Mouse (Mus musculus) limb, embryonic 12.5 days (tissue): Measurements from ENCODE around the gene Fcor. TPM values are rescaled to one million over a fixed set of nuclear protein-coding genes. Genes with fewer than 3 reads are reported as not detected.
A peak's percentile ranks its signal among the peaks of the same experiment; 100 is the strongest.

Experiments used
- ATAC-seq: fragments of 200-750 bp; cut with Nextera tagmentation; 2 replicates; pipeline ENCODE4 v1.8.0; 2017; ENCODE audit warnings: low read depth, moderate TSS enrichment; ENCODE audit not compliant: insufficient number of reproducible peaks, insufficient read depth, low FRiP score, low TSS enrichment
- H3K27ac ChIP-seq: fragments of 300-500 bp; sonication (generic); 2 replicates; pipeline ENCODE4 v1.5.1; 2016; ENCODE audit warnings: mild to moderate bottlenecking, moderate library complexity
- H3K27me3 ChIP-seq: fragments of 300-500 bp; sonication (generic); 2 replicates; pipeline ENCODE4 v1.6.1; 2016; ENCODE audit warnings: mild to moderate bottlenecking, moderate library complexity
- H3K36me3 ChIP-seq: fragments of 300-500 bp; sonication (generic); 2 replicates; pipeline ENCODE4 v1.6.1; 2016; ENCODE audit warnings: mild to moderate bottlenecking, moderate library complexity
- H3K4me1 ChIP-seq: fragments of 300-500 bp; sonication (generic); replicated peaks from 2 replicates; pipeline ENCODE4 v1.6.1; 2016
- H3K4me2 ChIP-seq: fragments of 300-500 bp; sonication (generic); 2 replicates; pipeline ENCODE4 v1.6.1; 2016; ENCODE audit warnings: mild to moderate bottlenecking, moderate library complexity
- H3K4me3 ChIP-seq: fragments of 300-500 bp; sonication (generic); replicated peaks from 2 replicates; pipeline ENCODE4 v1.5.1; 2016; ENCODE audit warnings: mild to moderate bottlenecking
- H3K9ac ChIP-seq: fragments of 300-500 bp; sonication (generic); replicated peaks from 2 replicates; pipeline ENCODE4 v1.6.1; 2016; ENCODE audit warnings: mild to moderate bottlenecking, moderate library complexity
- H3K9me3 ChIP-seq: fragments of 300-500 bp; sonication (generic); 2 replicates; pipeline ENCODE4 v1.6.1; 2016; ENCODE audit warnings: mild to moderate bottlenecking, moderate library complexity
- WGBS: fragments of 180-500 bp; shearing (Covaris S2); methylation state at CpG from one replicate; pipeline ENCODE4 v1.1.7; 2016; 5-methylcytosine and 5-hydroxymethylcytosine counted together
- polyA plus RNA-seq: library from polyadenylated mRNA; unstranded; fragments of >200 nt; fragmentation: Nextera tagmentation; extraction: Ambion mirVana; gene quantifications from 2 replicates; pipeline ENCODE4 v1.2.1, GENCODE M21; 2016

Gene Fcor
- polyA plus RNA-seq, 1 experiment from 2014 or later = 14.0 TPM

DNA sequence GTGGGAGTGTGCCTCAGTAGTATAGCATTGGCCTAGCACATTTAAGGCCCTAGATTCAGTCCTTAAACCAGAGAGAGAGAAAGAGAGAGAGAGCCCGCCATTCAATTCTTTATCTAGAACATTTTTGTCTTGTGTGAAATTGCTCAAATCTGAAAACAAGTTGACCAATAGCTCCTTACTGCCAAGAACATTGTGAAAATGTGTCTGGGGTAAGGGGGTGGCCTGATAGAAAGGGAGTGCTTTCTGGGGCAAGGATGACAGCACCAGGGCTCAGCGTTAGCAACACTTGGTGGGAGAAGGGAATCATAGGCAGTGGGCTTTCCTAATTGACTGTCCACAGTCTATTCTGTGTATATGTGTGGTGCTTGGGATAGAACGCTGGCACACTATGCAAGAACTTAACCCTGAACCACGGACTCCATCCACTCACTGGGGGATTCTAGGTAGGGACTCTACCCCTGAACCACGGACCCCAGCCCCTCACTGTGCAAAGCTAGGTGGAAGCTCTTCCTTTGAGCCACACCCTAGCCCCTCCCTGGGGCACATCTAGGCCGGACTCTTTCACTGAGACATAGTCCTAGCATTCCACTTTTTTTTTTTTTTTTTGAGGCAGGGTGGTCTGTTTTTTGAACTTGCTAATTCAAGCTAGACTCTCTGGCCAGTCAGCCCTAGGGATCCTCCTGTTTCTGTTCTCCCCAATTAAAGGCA lies 25.2 kb downstream of the Fcor start:
- H3K27me3 ChIP-seq = peaks cover 3% of the 10 kb centered on the region
- no peak overlapping the region for H3K4me3 ChIP-seq
- ATAC-seq = no peak
- no peaks in the 10 kb centered on the region for H3K36me3 ChIP-seq
- H3K4me1 ChIP-seq = no peaks in the 10 kb centered on the region
- 88% methylated on average over 6 of the region's 6 CpGs for WGBS
- H3K4me2 ChIP-seq = no peak overlapping the region
- no peak overlapping the region for H3K9ac ChIP-seq
- no peaks in the 10 kb centered on the region for H3K9me3 ChIP-seq
- H3K27ac ChIP-seq = no peak overlapping the region

GRCm38 (mm10) chr8:3645804-3646203 lies 26.4 kb downstream of the Fcor start:
- ATAC-seq = no peak
- H3K4me2 ChIP-seq = no peak overlapping the region
- H3K27ac ChIP-seq = no peak overlapping the region
- no peaks in the 10 kb centered on the region for H3K36me3 ChIP-seq
- H3K9ac ChIP-seq = no peak overlapping the region
- H3K27me3 ChIP-seq = peaks cover 2% of the 10 kb centered on the region; the same call in 1 of the 2 replicates
- H3K9me3 ChIP-seq = no peaks in the 10 kb centered on the region
- H3K4me3 ChIP-seq = no peak overlapping the region
- H3K4me1 ChIP-seq = no peaks in the 10 kb centered on the region
- WGBS = 28% methylated on average over 5 of the region's 5 CpGs

GRCm38 (mm10) chr8:3631478-3631875 lies 40.7 kb downstream of the Fcor start:
- H3K4me2 ChIP-seq = peak overlapping the region; percentile 83
- no peak for ATAC-seq
- WGBS = 25% methylated on average over 8 of the region's 8 CpGs
- H3K27ac ChIP-seq = no peak overlapping the region
- H3K36me3 ChIP-seq = no peaks in the 10 kb centered on the region
- H3K4me3 ChIP-seq = peak overlapping the region; percentile 55
- peak overlapping the region; percentile 50 for H3K9ac ChIP-seq
- H3K27me3 ChIP-seq = peaks cover 28% of the 10 kb centered on the region
- no peaks in the 10 kb centered on the region; the same call in 1 of the 2 replicates for H3K4me1 ChIP-seq
- no peaks in the 10 kb centered on the region for H3K9me3 ChIP-seq

DNA sequence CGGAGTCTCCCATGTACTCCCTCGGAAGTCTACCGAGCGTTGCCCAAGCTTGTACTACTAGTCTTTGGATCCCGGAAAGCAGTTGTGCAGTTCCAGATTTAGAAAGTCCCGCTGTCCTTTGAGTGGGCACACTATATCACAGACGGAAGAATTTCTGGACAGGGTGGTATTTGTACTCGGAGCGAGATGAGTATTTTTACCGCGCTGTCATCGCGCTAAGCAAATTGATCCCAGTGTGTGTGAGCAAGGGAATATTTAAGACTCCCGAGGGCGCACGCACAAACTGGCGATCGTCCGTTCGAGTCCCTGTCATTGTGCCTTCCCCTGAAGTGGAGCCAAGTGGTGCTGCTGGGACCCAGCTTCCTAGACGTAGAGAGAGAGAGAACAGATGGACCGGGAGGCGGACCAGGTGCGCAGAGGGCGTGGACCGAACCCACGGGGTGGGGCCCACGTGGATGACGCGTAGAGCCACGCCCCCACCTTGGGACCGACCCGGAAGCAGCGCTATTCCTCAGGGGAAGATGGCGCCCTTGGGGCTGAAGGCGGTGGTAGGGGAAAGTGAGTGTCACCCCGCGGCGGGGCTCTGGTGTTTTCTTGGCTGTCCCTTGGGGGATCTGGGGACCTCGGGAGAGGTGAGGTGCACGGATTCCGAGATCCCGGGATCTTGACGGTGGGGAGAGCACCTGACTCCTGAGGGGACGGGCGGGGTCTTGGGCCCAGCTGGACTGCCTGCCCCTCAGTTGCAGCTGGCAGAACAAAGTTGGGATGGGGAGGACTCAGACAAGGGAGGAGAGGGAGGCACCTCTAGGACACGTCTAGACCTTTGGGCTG lies 41.3 kb downstream of the Fcor start, which contains the start of gene Stxbp2:
Gene Stxbp2 (plus strand): TSS at position 309 of the 831 bp plus-strand sequence.
- Histone ChIP-seq H3K9ac (peak within 1 kb of the TSS; percentile 50), H3K4me2 (peak within 1 kb of the TSS; percentile 83), H3K36me3 (no peaks in the 10 kb centered on the region), H3K27ac (no peak within 1 kb of the TSS), H3K27me3 (peaks cover 28% of the 10 kb centered on the region), H3K4me3 (peak within 1 kb of the TSS; percentile 55), H3K9me3 (no peaks in the 10 kb centered on the region), H3K4me1 (no peaks in the 10 kb centered on the region; the same call in 1 of the 2 replicates)
- 7% methylated on average over 47 of the region's 47 CpGs for WGBS
- 0 out of 2 replicates have a peak, but pooled peaks have one; percentile 33 for ATAC-seq

DNA sequence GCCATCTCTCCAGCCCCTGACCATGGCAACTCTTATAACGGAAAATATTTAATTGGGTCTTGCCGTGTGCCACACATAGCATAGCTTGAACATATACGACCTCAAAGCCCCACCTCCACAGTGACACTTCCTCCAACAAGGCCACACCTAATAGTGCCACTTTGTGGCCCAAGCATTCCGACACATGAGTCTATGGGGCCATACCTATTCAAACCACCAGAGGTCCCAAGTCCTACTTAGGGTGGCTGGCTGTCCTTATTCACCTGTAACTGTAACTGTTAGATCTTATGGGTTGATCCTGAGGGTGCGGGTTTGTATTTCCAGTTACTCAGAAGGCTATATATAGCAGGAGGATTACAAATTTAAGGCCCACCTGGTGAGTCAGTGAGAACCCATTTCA lies 44.1 kb downstream of the Fcor start:
- no peak overlapping the region for H3K4me3 ChIP-seq
- 37% methylated on average over 5 of the region's 5 CpGs for WGBS
- no peak overlapping the region for H3K4me2 ChIP-seq
- ATAC-seq = no peak
- H3K27me3 ChIP-seq = peaks cover 28% of the 10 kb centered on the region
- no peaks in the 10 kb centered on the region for H3K36me3 ChIP-seq
- no peak overlapping the region for H3K27ac ChIP-seq
- no peaks in the 10 kb centered on the region for H3K9me3 ChIP-seq
- H3K9ac ChIP-seq = no peak overlapping the region
- H3K4me1 ChIP-seq = no peaks in the 10 kb centered on the region; the same call in 1 of the 2 replicates

GRCm38 (mm10) chr8:3626971-3627370 lies 45.2 kb downstream of the Fcor start:
- H3K36me3 ChIP-seq = no peaks in the 10 kb centered on the region
- H3K27me3 ChIP-seq = peaks cover 28% of the 10 kb centered on the region
- no peak overlapping the region for H3K4me2 ChIP-seq
- no peaks in the 10 kb centered on the region for H3K9me3 ChIP-seq
- H3K9ac ChIP-seq = no peak overlapping the region
- no peak overlapping the region for H3K27ac ChIP-seq
- WGBS = 51% methylated on average over 5 of the region's 5 CpGs
- H3K4me1 ChIP-seq = peaks cover 6% of the 10 kb centered on the region
- ATAC-seq = no peak
- no peak overlapping the region for H3K4me3 ChIP-seq

DNA sequence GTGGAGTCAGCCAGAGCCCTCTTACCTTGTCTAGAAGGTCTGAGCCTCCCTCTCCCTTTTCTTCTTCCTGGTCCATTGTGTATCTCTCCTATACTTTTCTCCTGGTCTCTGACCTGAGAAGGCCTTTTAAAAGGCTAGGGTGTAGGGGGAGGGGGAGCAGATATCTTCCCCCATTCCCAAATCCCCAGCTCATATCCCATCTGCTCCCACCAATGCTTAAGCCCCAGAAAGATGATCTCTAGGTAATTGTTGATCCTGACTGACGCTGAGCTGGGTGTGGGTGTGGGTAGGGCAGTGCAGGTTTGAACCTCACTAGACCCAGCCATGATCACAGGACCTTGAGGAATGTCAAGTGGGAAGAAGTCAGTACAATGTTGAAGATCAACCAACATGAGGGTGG lies 46.7 kb downstream of the Fcor start, which contains the start of gene Pcp2:
Gene Pcp2 (minus strand): TSS at position 101 of the 400 bp plus-strand sequence.
- H3K4me1 ChIP-seq = peaks cover 9% of the 10 kb centered on the region
- no peaks in the 10 kb centered on the region for H3K9me3 ChIP-seq
- H3K27ac ChIP-seq = no peak within 1 kb of the TSS
- no peak within 1 kb of the TSS for H3K4me3 ChIP-seq
- WGBS = 61% methylated on average over 1 of the region's 1 CpGs
- H3K4me2 ChIP-seq = no peak within 1 kb of the TSS
- no peak for ATAC-seq
- H3K9ac ChIP-seq = no peak within 1 kb of the TSS
- peaks cover 18% of the 10 kb centered on the region for H3K27me3 ChIP-seq
- H3K36me3 ChIP-seq = no peaks in the 10 kb centered on the region

DNA sequence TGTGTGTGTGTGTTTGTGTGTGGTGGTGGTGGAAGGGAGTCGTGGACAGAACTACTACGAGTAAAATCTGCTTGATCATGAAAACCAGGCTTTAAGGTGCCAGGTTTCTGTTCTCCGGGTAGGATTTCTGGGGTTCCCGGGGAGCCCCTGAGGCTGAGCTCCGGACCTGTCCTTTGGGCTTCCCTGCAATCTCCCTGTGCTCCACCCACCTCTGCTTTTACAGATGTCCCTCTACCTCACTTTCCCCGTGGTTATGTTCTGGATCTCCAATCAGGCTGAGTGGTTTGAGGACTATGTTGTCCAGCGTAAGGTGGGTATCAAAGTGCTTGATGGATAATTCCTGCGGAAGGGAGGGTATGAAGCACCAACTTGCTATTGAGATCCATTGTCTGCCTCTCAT lies 50.0 kb downstream of the Fcor start:
- ATAC-seq = no peak

DNA sequence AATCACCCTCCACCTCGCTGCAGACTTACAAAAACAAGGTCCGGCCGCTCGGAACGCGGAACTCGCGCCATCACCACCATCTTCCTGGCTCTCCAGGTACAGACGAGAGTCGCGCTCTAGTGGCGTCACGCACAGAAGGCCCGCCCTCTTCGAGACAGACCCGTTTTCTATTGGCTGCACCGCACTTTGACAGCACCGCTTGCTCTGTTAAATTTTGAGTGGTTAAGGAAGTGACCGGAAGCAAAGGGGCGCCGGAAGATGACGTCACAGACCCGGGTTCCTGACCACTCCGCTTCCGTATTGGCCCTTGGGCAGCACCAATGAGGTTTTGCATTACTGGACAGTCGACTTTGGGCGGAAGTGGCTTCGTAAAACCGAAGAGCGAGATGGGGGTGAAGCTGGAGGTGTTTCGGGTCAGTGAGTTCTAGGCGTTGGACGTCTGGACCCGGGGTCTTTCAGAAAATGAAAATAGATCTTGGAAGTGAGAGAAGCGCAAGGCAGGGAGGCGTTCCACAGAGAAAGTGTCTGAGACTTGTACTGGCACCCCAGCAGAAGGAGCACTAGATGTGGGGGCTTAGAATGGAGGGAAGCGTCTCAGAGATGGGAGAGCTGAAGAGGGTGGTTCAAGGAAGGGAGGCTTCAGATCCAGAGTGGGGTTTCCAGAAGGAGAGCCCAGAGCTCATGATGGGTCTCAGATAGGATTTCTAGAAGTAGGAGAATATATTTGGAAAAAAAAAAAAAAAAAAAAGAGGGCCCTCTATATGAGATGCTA lies 50.8 kb downstream of the Fcor start, which contains the start of the genes Xab2 and Pet100:
Gene Xab2 (minus strand): TSS at position 118 of the 772 bp plus-strand sequence.
Gene Pet100 (plus strand): TSS at position 350 of the 772 bp plus-strand sequence.
- peak; percentile 97 for ATAC-seq
- Histone ChIP-seq H3K27ac (no peak within 1 kb of the TSS), H3K27me3 (no peaks in the 10 kb centered on the region), H3K4me2 (peak within 1 kb of the TSS; percentile 86), H3K9me3 (no peaks in the 10 kb centered on the region), H3K4me1 (peaks cover 20% of the 10 kb centered on the region), H3K4me3 (peak within 1 kb of the TSS; percentile 87), H3K36me3 (peaks cover 25% of the 10 kb centered on the region), H3K9ac (peak within 1 kb of the TSS; percentile 77)
- under 1% methylated on average over 37 of the region's 37 CpGs for whole genome bisulfite sequencing

More for the DNA sequence above, 50.0 kb downstream of the Fcor start:
- WGBS = 62% methylated on average over 8 of the region's 8 CpGs
- Histone ChIP-seq H3K4me2 (peak overlapping the region; percentile 57), H3K36me3 (peaks cover 20% of the 10 kb centered on the region), H3K27ac (no peak overlapping the region), H3K27me3 (no peaks in the 10 kb centered on the region), H3K4me1 (peaks cover 20% of the 10 kb centered on the region), H3K9ac (peak overlapping the region; percentile 47; the same call in 1 of the 2 replicates), H3K9me3 (no peaks in the 10 kb centered on the region), H3K4me3 (peak overlapping the region; percentile 87)
